Mouse (Mus musculus): ENCODE data around the gene Dlg4. TPM values are rescaled to one million over a fixed set of nuclear protein-coding genes. Genes with fewer than 3 reads are reported as not detected.

Gene Dlg4
- polyA plus RNA-seq, 1 experiment: 442 TPM

- H3K27ac ChIP-seq (ENCODE audit: insufficient read depth, low read depth, low read length): no peak overlapping the region
- TF ChIP-seq POLR2A (IDR thresholded peaks at IDR 0.05; ENCODE audit: insufficient read depth, low read depth, low read length): no peak
- TF ChIP-seq CTCF (IDR thresholded peaks at IDR 0.05; ENCODE audit: insufficient read depth, low read depth, low read length): no peak
- H3K4me1 ChIP-seq (ENCODE audit: control insufficient read depth, insufficient read depth, low read length): peaks cover 3% of the 10 kb centered on the region
- 62% methylated on average over 6 of the region's 6 CpGs for WGBS
- no peak overlapping the region for H3K4me3 ChIP-seq (ENCODE audit: insufficient read depth, low read depth, low read length)
Observed at GRCm38 (mm10) chr11:70049366-70049765, 32.6 kb downstream of the Dlg4 start.

DNA sequence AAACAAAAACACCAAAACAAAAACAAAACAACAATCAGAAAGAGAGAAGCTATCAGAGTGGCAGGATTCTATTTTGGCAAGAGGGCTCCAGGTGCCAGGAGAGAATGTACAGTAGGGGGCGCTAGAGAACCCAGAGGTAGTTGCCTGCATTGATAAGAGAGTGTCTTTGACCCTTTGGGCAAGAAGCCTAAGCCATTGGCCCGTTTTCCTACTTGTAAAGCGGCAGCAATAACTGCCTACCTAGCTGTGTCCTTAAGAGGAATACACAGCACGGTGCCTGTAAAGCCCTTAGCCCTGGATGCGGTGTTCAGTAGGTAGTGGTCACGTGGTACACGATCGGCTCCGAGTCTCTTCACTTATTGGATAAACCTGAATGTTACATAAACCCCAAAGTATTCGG lies 33.1 kb downstream of the Dlg4 start:
- H3K27ac ChIP-seq (ENCODE audit: insufficient read depth, low read depth, low read length): no peak overlapping the region
- WGBS: 51% methylated on average over 10 of the region's 10 CpGs
- no peak overlapping the region for H3K4me3 ChIP-seq (ENCODE audit: insufficient read depth, low read depth, low read length)
- TF ChIP-seq CTCF (IDR thresholded peaks at IDR 0.05; ENCODE audit: insufficient read depth, low read depth, low read length) (no peak), POLR2A (IDR thresholded peaks at IDR 0.05; ENCODE audit: insufficient read depth, low read depth, low read length) (no peak)
- H3K4me1 ChIP-seq (ENCODE audit: control insufficient read depth, insufficient read depth, low read length): peaks cover 3% of the 10 kb centered on the region

DNA sequence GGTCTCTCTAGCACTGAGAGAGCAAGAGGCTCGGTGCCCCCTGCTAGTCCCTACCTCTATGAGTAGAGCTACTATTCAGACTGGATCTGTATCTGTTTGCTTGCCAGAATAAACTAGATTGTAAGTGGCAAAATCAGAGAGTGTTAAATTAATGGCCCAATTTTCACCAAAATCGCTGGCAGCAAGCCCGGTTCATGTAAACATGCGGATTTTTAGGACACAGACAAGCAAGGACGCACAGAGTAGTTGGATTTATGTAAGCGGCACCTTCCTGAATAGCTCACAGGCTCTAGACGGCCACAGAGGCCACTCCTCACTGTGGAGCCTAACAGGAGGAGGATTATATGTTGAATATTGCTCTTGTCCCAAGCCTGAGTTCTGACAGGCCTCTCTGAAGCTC lies 36.4 kb downstream of the Dlg4 start:
- 50% methylated on average over 7 of the region's 7 CpGs for WGBS
- H3K4me1 ChIP-seq (ENCODE audit: control insufficient read depth, insufficient read depth, low read length): peaks cover 7% of the 10 kb centered on the region
- no peak overlapping the region for H3K27ac ChIP-seq (ENCODE audit: insufficient read depth, low read depth, low read length)
- TF ChIP-seq CTCF (IDR thresholded peaks at IDR 0.05; ENCODE audit: insufficient read depth, low read depth, low read length) (no peak), POLR2A (IDR thresholded peaks at IDR 0.05; ENCODE audit: insufficient read depth, low read depth, low read length) (no peak)
- H3K4me3 ChIP-seq (ENCODE audit: insufficient read depth, low read depth, low read length): no peak overlapping the region

DNA sequence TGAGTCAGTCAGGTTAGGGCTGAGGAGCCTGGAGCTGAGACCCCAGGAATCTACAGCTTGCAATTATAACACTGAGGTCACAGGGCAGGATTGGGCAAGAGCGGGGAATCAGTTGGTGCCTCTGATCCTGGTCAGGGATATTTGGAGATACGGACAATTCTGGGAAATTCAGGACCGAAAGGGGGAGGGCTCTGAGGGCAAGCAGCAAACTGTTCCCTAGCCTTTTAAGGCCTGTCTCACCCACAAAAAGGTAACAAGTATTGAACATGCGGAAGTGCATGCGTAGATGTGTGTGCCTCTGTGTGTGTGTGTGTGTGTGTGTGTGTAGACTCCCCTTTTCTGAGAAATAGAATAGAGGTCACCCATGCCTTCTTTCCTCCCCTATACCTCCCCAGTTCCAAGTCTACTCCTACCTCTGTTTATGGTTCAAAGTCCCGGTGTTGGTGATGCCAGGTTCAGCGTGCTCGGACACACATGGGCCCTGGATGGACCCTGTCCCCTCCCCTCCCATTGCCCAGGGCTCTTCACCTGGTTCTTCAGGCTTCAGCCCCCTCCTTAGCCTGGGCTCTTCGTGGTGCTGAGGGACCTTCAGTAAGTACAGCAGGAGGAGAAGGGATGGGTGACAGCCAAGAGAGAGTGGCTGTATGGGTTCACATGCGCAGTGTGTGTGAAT lies 37.3 kb downstream of the Dlg4 start, which contains the start of gene Asgr1:
TSS of gene Asgr1 (plus strand) at position 188 of the 673 bp plus-strand sequence.
- Histone ChIP-seq H3K4me1 (ENCODE audit: control insufficient read depth, insufficient read depth, low read length) (peaks cover 7% of the 10 kb centered on the region), H3K4me3 (ENCODE audit: insufficient read depth, low read depth, low read length) (no peak within 1 kb of the TSS), H3K27ac (ENCODE audit: insufficient read depth, low read depth, low read length) (no peak within 1 kb of the TSS)
- WGBS: 88% methylated on average over 10 of the region's 10 CpGs
- TF ChIP-seq CTCF (IDR thresholded peaks at IDR 0.05; ENCODE audit: insufficient read depth, low read depth, low read length) (no peak), POLR2A (IDR thresholded peaks at IDR 0.05; ENCODE audit: insufficient read depth, low read depth, low read length) (no peak)

- H3K27ac ChIP-seq (ENCODE audit: insufficient read depth, low read depth, low read length): no peak overlapping the region
- TF ChIP-seq POLR2A (IDR thresholded peaks at IDR 0.05; ENCODE audit: insufficient read depth, low read depth, low read length) (no peak), CTCF (IDR thresholded peaks at IDR 0.05; ENCODE audit: insufficient read depth, low read depth, low read length) (peak; percentile 57; the same call in 1 of the 2 replicates)
- H3K4me1 ChIP-seq (ENCODE audit: control insufficient read depth, insufficient read depth, low read length): peaks cover 4% of the 10 kb centered on the region; the same call in 1 of the 2 replicates
- WGBS: 22% methylated on average over 18 of the region's 18 CpGs
- H3K4me3 ChIP-seq (ENCODE audit: insufficient read depth, low read depth, low read length): no peak overlapping the region
Observed at GRCm38 (mm10) chr11:70055618-70056214, 39.0 kb downstream of the Dlg4 start.

DNA sequence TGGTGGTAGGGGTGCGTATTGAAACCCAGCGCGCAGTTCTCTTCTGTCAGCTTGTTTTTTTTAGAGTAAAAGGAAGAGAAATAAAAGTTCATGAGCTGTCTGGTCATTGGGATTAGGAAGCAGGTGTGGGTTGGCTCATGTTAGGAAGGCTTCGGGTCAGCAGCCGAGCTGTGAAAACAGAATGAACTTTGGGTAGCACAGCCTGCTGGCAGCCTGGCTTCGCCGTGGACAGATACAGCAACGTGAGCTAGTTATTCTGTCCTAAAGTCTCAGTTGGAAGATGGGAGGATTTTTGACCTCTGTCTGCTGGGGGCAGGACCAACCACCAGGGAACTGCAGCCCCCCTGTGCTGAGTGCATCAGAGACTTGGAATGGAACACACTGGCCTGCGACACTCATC lies 41.1 kb downstream of the Dlg4 start:
- peaks cover 4% of the 10 kb centered on the region; the same call in 1 of the 2 replicates for H3K4me1 ChIP-seq (ENCODE audit: control insufficient read depth, insufficient read depth, low read length)
- H3K27ac ChIP-seq (ENCODE audit: insufficient read depth, low read depth, low read length): no peak overlapping the region
- WGBS: 76% methylated on average over 9 of the region's 9 CpGs
- H3K4me3 ChIP-seq (ENCODE audit: insufficient read depth, low read depth, low read length): no peak overlapping the region
- TF ChIP-seq CTCF (IDR thresholded peaks at IDR 0.05; ENCODE audit: insufficient read depth, low read depth, low read length): no peak
- TF ChIP-seq POLR2A (IDR thresholded peaks at IDR 0.05; ENCODE audit: insufficient read depth, low read depth, low read length): no peak

- Histone ChIP-seq H3K27ac (ENCODE audit: insufficient read depth, low read depth, low read length) (no peak overlapping the region), H3K4me3 (ENCODE audit: insufficient read depth, low read depth, low read length) (no peak overlapping the region), H3K4me1 (ENCODE audit: control insufficient read depth, insufficient read depth, low read length) (peaks cover 4% of the 10 kb centered on the region; the same call in 1 of the 2 replicates)
- no peak for TF ChIP-seq CTCF (IDR thresholded peaks at IDR 0.05; ENCODE audit: insufficient read depth, low read depth, low read length)
- no peak for TF ChIP-seq POLR2A (IDR thresholded peaks at IDR 0.05; ENCODE audit: insufficient read depth, low read depth, low read length)
- WGBS: 75% methylated on average over 6 of the region's 6 CpGs
Observed at GRCm38 (mm10) chr11:70059930-70060329, 43.2 kb downstream of the Dlg4 start.

- H3K27ac ChIP-seq (ENCODE audit: insufficient read depth, low read depth, low read length): no peak overlapping the region
Observed at GRCm38 (mm10) chr11:70063053-70063452, 46.3 kb downstream of the Dlg4 start.

GRCm38 (mm10) chr11:70066701-70067100 lies 50.0 kb downstream of the Dlg4 start:
- Histone ChIP-seq H3K4me1 (ENCODE audit: control insufficient read depth, insufficient read depth, low read length) (no peaks in the 10 kb centered on the region), H3K4me3 (ENCODE audit: insufficient read depth, low read depth, low read length) (no peak overlapping the region), H3K27ac (ENCODE audit: insufficient read depth, low read depth, low read length) (no peak overlapping the region)
- TF ChIP-seq CTCF (IDR thresholded peaks at IDR 0.05; ENCODE audit: insufficient read depth, low read depth, low read length) (no peak), POLR2A (IDR thresholded peaks at IDR 0.05; ENCODE audit: insufficient read depth, low read depth, low read length) (no peak)
- WGBS: 78% methylated on average over 4 of the region's 4 CpGs

More at GRCm38 (mm10) chr11:70063053-70063452, 46.3 kb downstream of the Dlg4 start:
- no peak for TF ChIP-seq POLR2A (IDR thresholded peaks at IDR 0.05; ENCODE audit: insufficient read depth, low read depth, low read length)
- TF ChIP-seq CTCF (IDR thresholded peaks at IDR 0.05; ENCODE audit: insufficient read depth, low read depth, low read length): no peak
- WGBS: 70% methylated on average over 3 of the region's 3 CpGs
- Histone ChIP-seq H3K4me3 (ENCODE audit: insufficient read depth, low read depth, low read length) (no peak overlapping the region), H3K4me1 (ENCODE audit: control insufficient read depth, insufficient read depth, low read length) (no peaks in the 10 kb centered on the region)
